Mouse (Mus musculus) intestine, embryonic 16.5 days (tissue): ENCODE measurements around the gene Gpr18. TPM values are rescaled to one million over a fixed set of nuclear protein-coding genes. Genes with fewer than 3 reads are reported as not detected.

Experiments used
- ATAC-seq: fragments of 200-750 bp; cut with Nextera tagmentation; 2 replicates; pipeline ENCODE4 v1.8.0; 2017; ENCODE audit warnings: moderate TSS enrichment, moderate library complexity
- H3K27ac ChIP-seq: fragments of 300-500 bp; sonication (generic); 2 replicates; pipeline ENCODE4 v1.5.1; 2014; ENCODE audit warnings: mild to moderate bottlenecking, low read length
- H3K27me3 ChIP-seq: fragments of 300-500 bp; sonication (generic); replicated peaks from 2 replicates; pipeline ENCODE4 v1.6.1; 2014; ENCODE audit warnings: low read length, control low read depth, mixed read lengths; ENCODE audit not compliant: control insufficient read depth, insufficient read depth
- H3K36me3 ChIP-seq: fragments of 300-500 bp; sonication (generic); 2 replicates; pipeline ENCODE4 v1.6.1; 2014; ENCODE audit warnings: low read length, control low read depth; ENCODE audit not compliant: control insufficient read depth, insufficient read depth
- H3K4me1 ChIP-seq: fragments of 300-500 bp; sonication (generic); 2 replicates; pipeline ENCODE4 v1.6.1; 2014; ENCODE audit warnings: low read length, control low read depth, mixed read lengths; ENCODE audit not compliant: control insufficient read depth, insufficient read depth
- H3K4me2 ChIP-seq: fragments of 300-500 bp; sonication (generic); 2 replicates; pipeline ENCODE4 v1.6.1; 2014; ENCODE audit warnings: low read depth, low read length, control low read depth
- H3K4me3 ChIP-seq: fragments of 300-500 bp; sonication (generic); 2 replicates; pipeline ENCODE4 v1.5.1; 2014; ENCODE audit warnings: mild to moderate bottlenecking, low read length
- H3K9ac ChIP-seq: fragments of 300-500 bp; sonication (generic); 2 replicates; pipeline ENCODE4 v1.6.1; 2014; ENCODE audit warnings: low read depth, low read length
- H3K9me3 ChIP-seq: fragments of 300-500 bp; sonication (generic); 2 replicates; pipeline ENCODE4 v1.6.1; 2016; ENCODE audit warnings: low read length, control low read depth; ENCODE audit not compliant: control insufficient read depth
- WGBS: fragments of 180-500 bp; shearing (Covaris S2); extraction: QIAGEN DNeasy Blood & Tissue Kit; methylation state at CpG from one replicate; pipeline ENCODE4 v1.1.7; 2014; 5-methylcytosine and 5-hydroxymethylcytosine counted together
- polyA plus RNA-seq: library from polyadenylated mRNA; unstranded; fragments of >200 nt; fragmentation: Nextera tagmentation; extraction: Ambion mirVana; gene quantifications from 2 replicates; pipeline ENCODE4 v1.2.1, GENCODE M21; 2015

The Gpr18 gene
- polyA plus RNA-seq, 1 experiment from 2014 or later = 0.34 TPM

DNA sequence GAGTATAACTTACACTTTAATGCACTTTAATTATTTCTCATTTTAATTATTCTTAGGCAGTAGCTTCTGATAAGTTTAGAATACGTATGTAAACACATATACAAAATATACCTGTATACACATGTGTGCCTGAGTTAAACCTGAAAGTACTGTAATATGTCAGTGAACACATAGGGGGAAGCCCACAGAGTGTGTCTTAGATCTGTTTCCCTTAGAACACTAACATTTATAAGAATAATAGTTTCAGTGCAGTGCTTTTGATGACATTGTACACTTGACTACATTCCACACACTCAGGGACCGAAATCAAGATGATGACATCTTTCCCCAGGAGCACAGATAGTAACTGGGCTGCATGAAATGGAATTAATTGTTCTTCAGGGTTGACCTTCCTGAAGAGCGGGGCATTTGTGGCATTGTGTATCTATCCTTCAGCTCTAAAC is 44.0 kb upstream of the Gpr18 start:
- Histone ChIP-seq H3K27me3 (no peaks in the 10 kb centered on the region), H3K4me1 (peaks cover 19% of the 10 kb centered on the region), H3K9ac (no peak overlapping the region), H3K9me3 (no peaks in the 10 kb centered on the region), H3K4me2 (no peak overlapping the region), H3K4me3 (no peak overlapping the region), H3K36me3 (no peaks in the 10 kb centered on the region), H3K27ac (no peak overlapping the region)
- 88% methylated on average over 3 of the region's 3 CpGs for WGBS
- no peak for ATAC-seq

DNA sequence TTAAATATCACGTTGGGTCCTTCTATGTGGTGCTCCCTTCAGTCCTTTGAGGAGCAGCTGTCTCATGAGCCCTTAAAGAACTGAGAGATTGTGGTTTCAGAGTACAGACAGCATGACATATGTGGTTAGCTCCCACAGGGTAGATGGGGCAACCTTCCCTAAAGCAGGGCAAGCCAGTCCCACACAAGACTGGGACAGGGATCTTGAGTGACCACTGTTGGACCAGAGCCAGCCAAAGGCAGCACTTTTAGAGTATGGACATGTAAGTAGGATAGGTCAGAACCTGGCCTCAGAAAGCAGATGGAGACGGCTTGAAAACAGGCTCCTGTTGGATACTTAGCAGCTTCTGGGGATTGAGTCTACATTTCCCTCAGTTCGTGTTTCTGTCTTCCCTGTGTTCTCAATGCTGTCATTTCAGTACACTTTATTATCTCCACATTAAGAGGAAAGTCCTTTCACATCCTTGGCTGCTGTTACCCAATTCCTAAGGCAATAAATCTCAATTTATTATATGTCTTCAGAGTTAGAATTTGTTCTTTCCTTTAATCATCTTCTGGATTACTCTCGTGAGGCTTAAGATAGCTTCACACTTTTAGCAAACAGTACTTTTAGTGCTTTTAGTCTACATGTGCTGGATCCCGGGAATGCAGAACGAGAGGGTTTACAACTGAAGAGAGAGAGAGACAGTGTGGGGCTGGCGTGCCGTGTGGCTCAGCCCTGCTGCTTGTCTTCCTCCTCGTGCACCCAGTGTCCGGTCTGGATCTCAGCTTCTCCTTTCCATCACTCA is 43.4 kb upstream of the Gpr18 start:
- H3K4me2 ChIP-seq = no peak overlapping the region
- no peaks in the 10 kb centered on the region; the same call in 1 of the 2 replicates for H3K36me3 ChIP-seq
- H3K27me3 ChIP-seq = no peaks in the 10 kb centered on the region
- no peak overlapping the region for H3K9ac ChIP-seq
- no peak overlapping the region for H3K4me3 ChIP-seq
- no peak overlapping the region for H3K27ac ChIP-seq
- WGBS = 49% methylated on average over 10 of the region's 10 CpGs
- no peaks in the 10 kb centered on the region for H3K9me3 ChIP-seq
- ATAC-seq = peak; percentile 63
- peaks cover 18% of the 10 kb centered on the region for H3K4me1 ChIP-seq

DNA sequence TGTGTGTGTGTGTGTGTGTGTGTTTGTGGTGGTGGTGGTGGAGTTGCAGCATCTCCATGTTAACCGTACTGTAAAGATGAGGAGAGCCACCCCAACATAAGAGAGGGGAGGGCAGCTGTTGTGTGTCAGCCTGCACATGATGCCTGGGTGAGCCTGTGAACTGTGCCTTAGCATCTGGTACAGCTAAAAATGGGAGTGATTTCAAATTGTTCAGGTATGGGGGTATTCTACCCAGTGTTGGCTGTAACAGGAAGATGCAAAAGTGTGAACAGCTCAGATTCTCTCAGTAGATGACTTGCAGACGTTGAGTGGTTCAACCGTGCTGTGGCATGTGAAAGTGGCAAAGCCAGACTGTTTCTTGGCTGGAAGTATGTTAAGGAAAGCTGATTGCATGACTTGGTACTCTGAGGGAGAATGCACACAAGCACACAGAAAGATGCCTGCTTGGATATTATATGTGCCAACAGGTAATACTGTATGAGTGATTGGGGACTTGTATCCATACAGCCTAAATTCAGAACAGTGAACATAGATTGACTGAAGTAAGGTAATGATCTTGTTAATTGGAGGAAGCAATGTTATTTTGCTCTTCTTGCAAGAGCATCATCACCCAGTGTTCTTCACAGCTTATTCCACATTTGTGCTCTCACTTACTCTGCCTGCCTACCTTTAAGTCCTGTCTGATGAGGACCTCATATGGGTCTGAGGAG is 42.6 kb upstream of the Gpr18 start:
- WGBS = 82% methylated on average over 3 of the region's 3 CpGs
- ATAC-seq = no peak
- H3K27me3 ChIP-seq = no peaks in the 10 kb centered on the region
- H3K27ac ChIP-seq = no peak overlapping the region
- no peak overlapping the region for H3K9ac ChIP-seq
- no peaks in the 10 kb centered on the region; the same call in 1 of the 2 replicates for H3K36me3 ChIP-seq
- no peak overlapping the region for H3K4me3 ChIP-seq
- peaks cover 11% of the 10 kb centered on the region for H3K4me1 ChIP-seq
- no peak overlapping the region for H3K4me2 ChIP-seq
- no peaks in the 10 kb centered on the region for H3K9me3 ChIP-seq

DNA sequence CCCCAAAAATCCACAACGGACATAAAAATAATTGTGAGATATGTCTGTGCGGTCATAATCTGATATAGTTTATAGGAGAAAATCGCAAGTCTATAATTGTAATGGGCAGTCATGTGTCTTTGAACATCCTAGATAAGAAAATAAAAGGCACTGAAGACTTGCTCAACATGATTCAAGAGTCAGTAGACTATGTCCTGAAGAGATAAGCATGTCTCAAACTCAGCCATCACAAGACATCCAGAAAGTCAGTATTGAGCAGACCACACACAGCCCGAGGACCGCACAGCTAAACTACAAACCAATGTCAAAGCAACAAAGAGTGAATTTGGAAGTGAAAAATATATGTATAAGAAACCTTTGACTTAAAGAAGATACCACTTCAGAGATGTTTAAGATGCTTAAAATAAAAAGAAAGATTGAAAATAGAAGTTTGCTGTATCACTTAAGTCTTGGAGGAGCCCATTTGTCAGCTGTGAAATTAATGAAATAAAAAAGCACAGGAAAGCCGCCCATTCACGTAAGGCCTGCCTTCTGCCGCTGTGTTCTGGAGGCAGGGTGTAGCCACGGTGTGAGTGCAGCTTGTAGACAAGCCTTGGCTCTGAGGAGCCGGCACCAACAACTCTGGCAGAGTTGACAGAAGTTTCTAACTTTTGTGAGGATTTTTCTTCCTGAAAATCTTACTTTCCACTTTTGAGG is 41.7 kb upstream of the Gpr18 start:
- no peak for ATAC-seq
- H3K9ac ChIP-seq = no peak overlapping the region
- 87% methylated on average over 10 of the region's 10 CpGs for WGBS

DNA sequence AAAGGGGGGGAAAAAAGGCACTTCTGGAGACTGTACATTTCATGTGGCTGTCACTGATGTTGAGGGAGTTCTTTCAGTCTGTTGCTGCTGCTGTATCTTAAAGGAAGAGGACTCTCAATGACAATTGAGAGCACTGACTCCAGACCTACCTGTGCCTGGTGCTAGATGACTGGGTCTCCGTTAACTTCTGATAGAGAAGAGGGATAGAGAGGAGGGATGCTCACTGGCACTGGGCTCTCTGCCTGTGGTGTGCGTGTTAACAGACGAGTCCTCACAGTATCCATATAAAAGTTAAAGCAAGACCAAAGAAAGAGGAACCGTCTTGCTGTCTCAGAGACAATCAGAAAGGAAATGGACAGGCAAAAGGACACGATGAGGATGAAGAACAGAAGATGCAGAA is 40.7 kb upstream of the Gpr18 start:
- no peaks in the 10 kb centered on the region for H3K9me3 ChIP-seq
- H3K27me3 ChIP-seq = no peaks in the 10 kb centered on the region
- H3K36me3 ChIP-seq = no peaks in the 10 kb centered on the region; the same call in 1 of the 2 replicates
- no peak overlapping the region for H3K4me2 ChIP-seq
- H3K4me1 ChIP-seq = peaks cover 8% of the 10 kb centered on the region
- no peak for ATAC-seq
- no peak overlapping the region for H3K27ac ChIP-seq
- H3K9ac ChIP-seq = no peak overlapping the region
- 89% methylated on average over 5 of the region's 5 CpGs for WGBS
- H3K4me3 ChIP-seq = no peak overlapping the region

More for the DNA sequence above, 41.7 kb upstream of the Gpr18 start:
- Histone ChIP-seq H3K4me3 (no peak overlapping the region), H3K27me3 (no peaks in the 10 kb centered on the region), H3K4me2 (no peak overlapping the region), H3K27ac (no peak overlapping the region), H3K4me1 (peaks cover 10% of the 10 kb centered on the region), H3K9me3 (no peaks in the 10 kb centered on the region), H3K36me3 (no peaks in the 10 kb centered on the region; the same call in 1 of the 2 replicates)

DNA sequence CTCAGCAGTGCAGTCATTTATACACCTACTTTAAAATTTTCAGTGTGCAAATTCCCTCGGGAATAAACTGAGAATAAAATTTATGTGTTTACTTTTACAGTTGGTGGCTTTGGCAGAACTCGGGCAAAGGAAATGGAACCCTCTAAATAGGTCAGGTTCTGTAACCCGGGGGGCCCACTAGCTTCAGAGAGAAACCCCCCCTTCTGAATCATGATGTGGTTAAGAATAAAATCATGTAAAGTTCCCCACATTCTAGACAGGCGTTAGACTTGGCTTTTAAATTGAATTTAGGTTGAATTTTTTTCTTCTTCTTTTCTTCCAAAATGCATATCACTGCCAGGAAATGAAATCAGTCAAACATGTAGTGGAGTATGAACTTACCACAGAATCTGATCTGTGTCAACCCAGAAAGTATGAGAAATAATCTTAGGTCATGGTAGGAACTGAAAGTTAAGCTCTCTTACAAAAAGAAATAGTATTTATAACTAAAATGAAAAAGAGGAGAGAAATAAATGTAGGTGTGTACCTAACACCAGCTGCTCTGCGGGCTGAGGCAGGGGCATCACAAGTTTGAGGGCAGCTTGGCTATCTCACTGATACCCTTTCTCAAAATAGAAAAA is 39.7 kb upstream of the Gpr18 start:
- 68% methylated on average over 5 of the region's 5 CpGs for WGBS

DNA sequence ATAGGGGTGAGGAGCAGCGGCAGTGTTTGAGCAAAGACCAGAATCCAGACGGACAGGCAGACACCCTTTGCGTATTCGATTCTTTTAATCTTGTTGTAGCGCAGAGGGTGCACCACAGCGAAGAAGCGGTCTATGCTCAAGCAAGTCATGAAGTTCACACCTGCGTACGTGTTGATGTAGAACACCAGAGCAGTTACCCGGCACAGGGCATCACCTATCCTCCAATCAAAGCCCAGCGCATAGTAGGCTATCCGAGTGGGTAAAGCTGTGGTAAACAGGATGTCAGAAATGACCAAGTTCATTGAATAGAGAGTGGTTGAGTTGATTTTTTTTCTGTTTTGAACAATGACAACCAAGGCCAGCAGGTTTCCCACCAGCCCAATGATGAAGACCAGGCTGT is 39.0 kb upstream of the Gpr18 start:
- 96% methylated on average over 12 of the region's 12 CpGs for WGBS
- H3K4me1 ChIP-seq = peaks cover 4% of the 10 kb centered on the region; the same call in 1 of the 2 replicates
- no peak for ATAC-seq

More for the DNA sequence above, 39.7 kb upstream of the Gpr18 start:
- Histone ChIP-seq H3K4me1 (peaks cover 4% of the 10 kb centered on the region; the same call in 1 of the 2 replicates), H3K36me3 (no peaks in the 10 kb centered on the region; the same call in 1 of the 2 replicates), H3K4me2 (no peak overlapping the region), H3K27ac (no peak overlapping the region), H3K9me3 (no peaks in the 10 kb centered on the region), H3K9ac (no peak overlapping the region), H3K27me3 (no peaks in the 10 kb centered on the region), H3K4me3 (no peak overlapping the region)
- no peak for ATAC-seq

DNA sequence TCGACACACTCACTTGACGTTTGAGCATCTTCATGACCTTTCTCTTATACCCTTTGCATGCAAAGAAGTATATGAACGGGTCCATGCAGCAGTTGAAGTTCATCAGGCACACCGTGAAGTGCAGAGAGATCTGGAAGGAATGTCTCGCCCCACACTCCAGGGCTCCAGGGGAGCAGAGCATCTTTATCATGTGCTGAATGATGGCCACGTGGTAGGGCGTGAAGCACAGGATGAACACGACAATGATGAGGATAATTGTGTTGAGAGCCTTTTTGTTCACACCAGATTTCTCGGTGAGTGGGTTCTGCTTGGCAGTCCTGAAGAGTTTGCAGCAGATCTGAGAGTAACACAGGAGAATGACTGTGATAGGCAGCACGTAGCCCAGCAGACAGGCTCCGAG is 38.5 kb upstream of the Gpr18 start:
- H3K9me3 ChIP-seq = no peaks in the 10 kb centered on the region
- no peaks in the 10 kb centered on the region; the same call in 1 of the 2 replicates for H3K36me3 ChIP-seq
- H3K27ac ChIP-seq = no peak overlapping the region
- no peak overlapping the region for H3K4me2 ChIP-seq
- H3K4me1 ChIP-seq = peaks cover 4% of the 10 kb centered on the region; the same call in 1 of the 2 replicates
- WGBS = 95% methylated on average over 11 of the region's 11 CpGs
- H3K4me3 ChIP-seq = no peak overlapping the region
- H3K9ac ChIP-seq = no peak overlapping the region
- no peaks in the 10 kb centered on the region for H3K27me3 ChIP-seq
- ATAC-seq = no peak

More for the DNA sequence above, 39.0 kb upstream of the Gpr18 start:
- Histone ChIP-seq H3K4me2 (no peak overlapping the region), H3K27me3 (no peaks in the 10 kb centered on the region), H3K36me3 (no peaks in the 10 kb centered on the region; the same call in 1 of the 2 replicates), H3K27ac (no peak overlapping the region), H3K9me3 (no peaks in the 10 kb centered on the region), H3K4me3 (no peak overlapping the region), H3K9ac (no peak overlapping the region)

DNA sequence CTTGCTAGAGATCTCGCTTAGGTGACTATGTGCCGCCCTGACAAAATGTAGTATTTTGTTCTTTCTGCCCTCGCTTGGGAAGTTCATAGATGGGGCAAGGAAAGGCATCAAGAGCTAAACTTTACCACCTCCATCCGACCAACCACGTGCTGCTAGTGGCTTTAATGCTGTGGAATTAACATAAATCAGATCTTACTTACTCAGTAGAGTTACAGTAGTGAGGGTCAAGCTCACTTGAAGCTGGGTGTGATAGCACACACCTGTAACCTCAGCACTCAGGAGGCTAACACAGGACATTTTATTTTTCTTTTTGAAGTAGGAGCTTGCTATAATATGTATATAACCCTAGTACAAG is 36.4 kb upstream of the Gpr18 start:
- no peak overlapping the region for H3K27ac ChIP-seq
- 89% methylated on average over 5 of the region's 5 CpGs for whole genome bisulfite sequencing
- no peak overlapping the region for H3K4me3 ChIP-seq
- no peaks in the 10 kb centered on the region for H3K4me1 ChIP-seq
- no peaks in the 10 kb centered on the region for H3K27me3 ChIP-seq
- no peaks in the 10 kb centered on the region; the same call in 1 of the 2 replicates for H3K36me3 ChIP-seq
- no peaks in the 10 kb centered on the region for H3K9me3 ChIP-seq
- H3K9ac ChIP-seq = no peak overlapping the region
- H3K4me2 ChIP-seq = no peak overlapping the region
- ATAC-seq = no peak
